Mouse (Mus musculus) CD8-positive naive resting alpha-beta T cell, adult 2 months (primary cell): ENCODE results near the gene Slc24a4.

Experiments used
- DNase-seq, 2 experiments: peaks; one replicate each; pipeline ENCODE4 v3.0.0; 2022; ENCODE audit warnings: low read depth in 2 of 2, low spot score in 2 of 2

Slc24a4 gene

DNA sequence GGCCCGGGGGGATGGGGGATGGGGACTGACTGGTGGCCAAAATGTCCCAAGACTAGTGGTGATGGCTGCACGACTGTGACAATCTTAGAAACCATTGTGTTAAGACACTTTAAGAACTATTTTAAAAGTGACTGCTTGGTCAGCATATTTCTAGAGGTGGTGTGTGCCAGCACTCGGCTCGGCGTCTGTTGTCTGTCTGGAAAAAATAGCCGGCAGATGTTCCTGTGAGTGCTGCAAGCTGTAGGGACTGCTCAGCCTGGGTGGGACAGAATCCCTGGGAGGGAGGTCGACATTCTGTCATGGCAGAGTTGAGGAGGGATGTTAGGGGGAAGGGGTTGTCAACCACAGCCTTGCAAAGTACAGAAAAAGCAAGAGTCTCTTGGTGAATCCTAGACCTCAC, 175.3 kb downstream of the Slc24a4 start:
- no peak for DNase-seq

GRCm38 (mm10) chr12:102305069-102305836, 176.7 kb downstream of the Slc24a4 start:
- no peak for DNase-seq

GRCm38 (mm10) chr12:102308001-102308456, 179.5 kb downstream of the Slc24a4 start:
- no peak for DNase-seq

GRCm38 (mm10) chr12:102308457-102309011, 180.0 kb downstream of the Slc24a4 start:
- DNase-seq = peak; percentile 65 to 73

DNA sequence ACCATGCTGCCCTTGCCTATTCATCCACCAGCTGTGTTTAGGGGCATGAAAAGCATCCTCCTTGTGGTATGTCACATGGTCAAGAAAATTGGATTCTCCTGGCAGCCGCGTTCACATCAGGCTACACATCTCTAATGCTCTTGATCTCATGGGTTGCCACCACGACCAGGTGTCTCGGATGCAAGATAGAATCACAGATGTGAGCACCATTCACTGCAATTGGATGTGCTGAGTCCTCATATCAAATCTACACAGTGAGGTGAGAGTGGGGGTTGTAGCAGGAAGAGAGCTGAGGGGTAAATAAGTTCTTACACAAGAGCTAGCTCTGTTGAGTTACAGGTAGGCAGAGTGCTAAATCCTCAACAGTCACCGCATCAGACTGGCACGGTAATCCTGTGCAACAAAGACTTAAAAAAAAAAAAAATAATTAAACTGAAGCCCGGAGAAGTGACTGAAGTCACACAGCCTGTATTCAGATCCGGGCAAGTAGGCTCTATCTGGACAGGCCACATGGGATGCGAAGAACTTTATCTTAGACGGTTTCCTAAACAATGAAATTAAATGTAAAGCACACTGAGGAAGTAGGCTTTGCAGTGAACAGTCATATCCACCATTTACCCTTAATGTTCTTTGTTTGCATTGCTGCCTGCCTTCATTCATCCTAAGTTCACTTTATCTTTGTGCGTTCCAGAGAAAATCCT, 180.7 kb downstream of the Slc24a4 start:
- DNase-seq = no peak

DNA sequence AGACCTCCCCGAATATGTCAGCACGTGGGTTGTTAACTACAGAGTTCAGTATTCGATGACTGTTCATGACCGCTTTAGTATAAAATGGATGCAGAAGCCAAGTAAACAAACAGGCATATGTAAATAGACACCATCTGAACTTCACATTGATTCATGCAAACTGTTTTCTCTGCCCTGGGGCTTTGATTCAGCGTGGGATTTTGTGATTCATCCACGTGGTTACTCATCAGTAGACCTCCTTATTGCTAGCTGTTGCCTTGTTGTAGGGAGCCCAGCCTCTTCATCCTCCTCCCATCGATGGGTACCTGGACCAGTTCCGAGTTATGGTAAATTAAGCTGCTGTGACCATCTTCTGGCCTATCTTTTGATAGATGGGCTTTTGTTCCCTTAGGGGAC, 181.3 kb downstream of the Slc24a4 start:
- DNase-seq = no peak

DNA sequence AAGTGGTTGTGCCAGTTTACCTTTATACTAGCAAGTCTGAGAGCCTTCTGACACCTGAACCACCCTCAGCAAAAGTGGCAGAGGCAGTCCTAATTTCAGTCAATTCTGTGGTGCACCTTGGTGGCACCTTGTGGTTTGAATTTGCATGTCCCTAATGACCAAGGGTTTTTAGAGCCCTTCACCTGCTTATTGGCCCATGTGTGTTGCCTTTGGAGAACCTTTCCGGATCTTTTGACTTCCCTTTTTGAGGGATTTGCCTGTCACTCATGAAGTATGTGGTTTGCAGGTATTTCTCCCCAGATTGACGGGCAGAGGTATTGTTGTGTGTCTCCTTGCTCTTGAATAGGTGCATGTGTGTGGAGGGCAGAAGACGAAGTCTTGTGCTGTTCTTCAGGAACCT, 181.7 kb downstream of the Slc24a4 start:
- no peak for DNase-seq

DNA sequence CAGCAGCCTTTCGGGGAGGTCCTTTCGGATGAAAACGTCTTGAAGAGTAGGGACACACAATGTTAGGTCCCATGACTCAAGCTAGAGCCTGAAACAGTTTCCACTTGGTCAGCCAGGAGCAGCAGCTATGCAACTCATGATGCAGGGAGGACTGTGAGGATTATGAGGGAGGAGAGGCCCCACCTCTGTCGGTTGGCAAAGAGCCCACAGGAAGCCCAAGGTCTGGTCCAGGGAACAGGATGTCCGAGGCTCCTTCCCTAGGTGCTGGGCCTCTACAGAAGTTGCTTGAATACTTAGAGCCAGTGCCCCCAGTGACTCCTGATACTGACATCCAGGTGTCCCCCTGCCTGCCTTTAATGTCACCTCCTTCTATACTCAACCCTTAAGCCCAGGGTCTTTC, 182.9 kb downstream of the Slc24a4 start:
- no peak for DNase-seq
